Mouse (Mus musculus): ENCODE data around the gene Mrgprb3. TPM values are rescaled to one million over a fixed set of nuclear protein-coding genes. Genes with fewer than 3 reads are reported as not detected.

The Mrgprb3 gene
- not detected in 2 replicates for polyA plus RNA-seq (2014; fragmentation: Nextera tagmentation; extraction: Ambion mirVana)

DNA sequence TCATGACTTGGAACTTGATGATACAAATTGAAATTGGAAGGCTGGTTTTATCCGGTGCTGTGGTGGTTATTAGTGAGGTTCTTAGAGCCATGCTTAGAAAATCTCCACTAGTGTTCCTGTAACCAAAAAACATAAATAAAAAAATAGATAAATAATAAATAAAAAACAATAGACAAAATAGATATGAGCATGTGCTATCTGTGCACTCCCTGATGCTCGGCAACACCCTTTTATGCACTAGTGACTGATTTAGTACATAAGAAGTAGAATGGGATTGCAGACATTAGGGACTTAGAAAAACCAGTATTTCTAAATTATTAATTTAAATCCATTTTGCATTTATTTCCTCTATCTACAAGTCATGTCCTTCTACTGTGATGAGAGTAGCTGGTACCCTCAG, at the start of gene Mrgprb3:
Gene Mrgprb3, minus strand, starts transcription at position 101 of the 400 bp plus-strand sequence.
- Histone ChIP-seq H3K4me2 (ENCODE audit: low read length) (no peak within 1 kb of the TSS), H3K4me1 (ENCODE audit: control insufficient read depth in 2 of 2, insufficient read depth in 2 of 2, low read length in 2 of 2) (no peaks in the 10 kb centered on the region), H3K9me3 (ENCODE audit: control insufficient read depth, low read length) (no peaks in the 10 kb centered on the region), H3K36me3 (ENCODE audit: control insufficient read depth, insufficient read depth, low read length) (no peaks in the 10 kb centered on the region), H3K27me3 (ENCODE audit: control insufficient read depth, insufficient read depth, low read length) (no peaks in the 10 kb centered on the region), H3K4me3 (ENCODE audit: control insufficient read depth in 1 of 2, insufficient read depth in 1 of 2, low read depth in 1 of 2, low read length in 2 of 2) (no peak within 1 kb of the TSS), H3K9ac (ENCODE audit: low read length) (no peak within 1 kb of the TSS), H3K27ac (replicated peaks in 1 of 2; ENCODE audit: control insufficient read depth in 1 of 2, insufficient read depth in 1 of 2, low read depth in 2 of 2, low read length in 2 of 2) (no peak within 1 kb of the TSS)
- ATAC-seq (ENCODE audit: insufficient number of reproducible peaks, insufficient read depth, low FRiP score, low read depth): no peak
- WGBS: 77% methylated on average over 2 of the region's 2 CpGs

Other genes starting within 250 kb of the Mrgprb3 start
- not detected in 2 replicates for gene Mrgprb1, start 187.5 kb downstream of the Mrgprb3 start, polyA plus RNA-seq (2014; fragmentation: Nextera tagmentation; extraction: Ambion mirVana)
- gene Mrgprx2, start 144.5 kb downstream of the Mrgprb3 start, polyA plus RNA-seq (2014; fragmentation: Nextera tagmentation; extraction: Ambion mirVana): not detected in 2 replicates
- gene Mrgprb2, start 85.7 kb downstream of the Mrgprb3 start, polyA plus RNA-seq (2014; fragmentation: Nextera tagmentation; extraction: Ambion mirVana): not detected in 2 replicates
- gene Zdhhc13, start 145.2 kb upstream of the Mrgprb3 start, polyA plus RNA-seq (2014; fragmentation: Nextera tagmentation; extraction: Ambion mirVana): 34.6 and 36.2 TPM in 2 replicates
- gene Csrp3, start 204.2 kb upstream of the Mrgprb3 start, polyA plus RNA-seq (2014; fragmentation: Nextera tagmentation; extraction: Ambion mirVana): 1,942 and 2,129 TPM in 2 replicates
- 16.6 and 16.9 TPM in 2 replicates for gene E2f8, start 237.8 kb upstream of the Mrgprb3 start, polyA plus RNA-seq (2014; fragmentation: Nextera tagmentation; extraction: Ambion mirVana)

Data from heart, embryonic 14.5 days (tissue).